Mouse (Mus musculus) skeletal muscle tissue, postnatal 0 days (tissue): Measurements from ENCODE around the gene Eva1c. TPM values are rescaled to one million over a fixed set of nuclear protein-coding genes. Genes with fewer than 3 reads are reported as not detected.

Source experiments
- microRNA-seq, 2 experiments: library from miRNA; unstranded; fragments of <30 nt; microRNA quantifications; one replicate each; pipeline ENCODE4; 2016
- polyA plus RNA-seq: library from polyadenylated mRNA; unstranded; fragments of >200 nt; fragmentation: Nextera tagmentation; extraction: Ambion mirVana; gene quantifications from 2 replicates; pipeline ENCODE4 v1.2.1, GENCODE M21; 2015

The Eva1c gene
- 0.55 and 0.63 TPM in 2 replicates for polyA plus RNA-seq

DNA sequence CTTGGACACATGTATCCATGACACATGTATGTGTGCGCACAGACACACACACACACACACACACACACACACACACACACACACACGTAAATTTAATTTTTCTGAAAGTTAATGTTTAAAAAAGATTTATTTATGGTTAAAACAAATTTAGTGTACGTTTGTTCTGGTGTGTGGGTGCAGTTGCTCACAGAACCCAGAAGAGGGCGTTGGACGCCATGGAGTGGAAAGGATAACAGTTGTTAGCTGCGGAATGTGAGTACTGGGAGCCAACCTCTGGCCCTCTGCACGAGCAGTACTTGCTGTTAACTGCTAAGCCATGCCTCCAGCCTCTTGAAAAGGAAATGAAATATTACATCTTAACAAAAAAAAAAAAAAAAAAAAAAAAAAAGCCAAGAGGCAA, at the start of gene Eva1c:
Eva1c (plus strand) TSS at position 263 of the 400 bp plus-strand sequence.

DNA sequence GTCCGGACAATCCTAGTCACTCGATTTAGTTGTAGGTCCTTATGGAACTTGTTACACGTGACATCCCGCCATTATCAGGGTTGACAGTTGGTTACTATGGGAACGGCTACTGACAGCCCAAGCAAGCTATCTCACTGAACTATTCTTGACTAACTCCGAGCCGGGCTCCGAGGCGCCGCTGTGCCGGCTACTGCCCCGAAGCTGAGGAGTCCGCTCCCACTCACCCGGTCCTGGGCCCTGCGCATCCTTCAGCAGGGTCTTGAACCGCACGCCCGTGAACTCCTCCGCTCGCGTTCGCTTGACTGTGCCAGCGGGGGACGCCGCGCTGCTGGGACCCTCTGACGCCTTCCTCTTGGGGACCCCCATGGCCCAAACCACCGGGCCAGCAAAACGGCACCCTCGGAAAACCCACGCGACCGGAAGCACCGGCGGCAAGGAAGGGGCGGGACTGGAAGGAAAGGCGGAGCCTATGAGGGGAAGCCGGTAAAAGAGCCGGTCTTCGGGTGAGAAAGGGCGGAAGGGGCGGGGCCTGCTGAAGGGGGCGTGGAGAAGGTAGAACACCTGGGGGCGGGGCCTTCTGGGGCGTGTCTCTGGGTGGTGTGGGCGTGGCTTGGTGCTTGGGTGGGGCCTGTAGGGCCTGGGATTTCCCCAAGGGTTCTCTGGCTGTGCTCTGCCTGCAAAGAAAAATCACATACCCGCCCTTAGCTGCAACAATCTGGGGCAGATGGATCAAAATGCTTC, 16.4 kb upstream of the Eva1c start, which contains the start of gene Urb1:
Urb1 (minus strand) TSS at position 439 of the 741 bp plus-strand sequence.

DNA sequence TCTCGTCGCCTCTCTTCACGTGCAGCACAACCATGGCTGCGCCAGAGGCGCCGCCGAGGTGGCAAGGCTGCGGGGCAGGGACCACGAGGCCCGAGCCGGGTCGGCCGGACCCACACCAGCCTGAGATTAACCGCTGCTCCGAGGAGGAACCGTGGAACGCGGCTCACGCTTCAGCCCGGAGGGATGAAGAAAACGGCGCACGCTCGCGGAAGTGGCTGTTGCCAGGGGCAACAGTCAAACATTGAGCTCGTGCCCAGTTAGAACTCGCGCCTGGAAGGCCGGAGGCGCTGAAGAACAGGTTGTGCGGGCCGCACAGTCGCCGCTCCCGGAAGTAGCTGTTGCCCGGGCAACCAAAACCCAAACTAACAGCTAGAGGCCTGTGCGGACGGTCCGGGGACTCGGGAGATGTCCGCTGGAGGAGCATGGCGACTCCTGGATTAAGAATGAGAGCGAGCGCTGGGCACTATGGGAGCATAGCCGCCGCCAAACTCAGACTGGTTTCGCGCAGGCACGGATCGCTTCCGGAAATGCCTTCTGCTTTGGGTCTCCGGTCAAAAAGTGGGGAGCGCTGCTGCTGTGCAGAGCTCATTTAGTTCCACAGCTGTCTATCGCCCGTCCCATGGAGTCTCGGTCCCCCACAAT, 108.3 kb downstream of the Eva1c start, which contains the start of gene Cfap298:
Cfap298 (minus strand) TSS at position 428 of the 642 bp plus-strand sequence.

Small RNA genes lying within 50 kb of the gene (microRNA-seq; reads per million reads assigned to microRNA genes)
- 0 reads per million in 2 experiments for gene Gm22933

Other genes starting within 250 kb of the Eva1c start
- 11.1 and 17.1 TPM in 2 replicates for gene Mis18a, start 99.3 kb upstream of the Eva1c start, polyA plus RNA-seq
- gene Mrap, start 88.5 kb upstream of the Eva1c start, polyA plus RNA-seq = 4.3 and 39.0 TPM in 2 replicates
- gene Urb1, start 16.3 kb upstream of the Eva1c start, polyA plus RNA-seq = 2.0 and 2.7 TPM in 2 replicates
- gene Cfap298, start 108.4 kb downstream of the Eva1c start, polyA plus RNA-seq = 23.9 and 27.1 TPM in 2 replicates
- 4.3 and 4.9 TPM in 2 replicates for gene Synj1, start 184.6 kb downstream of the Eva1c start, polyA plus RNA-seq
- 16.3 and 17.2 TPM in 2 replicates for gene Paxbp1, start 217.8 kb downstream of the Eva1c start, polyA plus RNA-seq